Mouse (Mus musculus) urinary bladder, postnatal 25 days (tissue): Measurements from ENCODE around the gene Cldn16.
"Not testable (repeated sequence)": the region's sequence is repeated elsewhere in the genome, so short reads cannot be mapped to it uniquely, and the experiment has no call there.

ENCODE experiments used
- DNase-seq: peaks from one replicate; pipeline ENCODE4 v3.0.0; 2022; ENCODE audit warnings: low spot score

Gene Cldn16

DNA sequence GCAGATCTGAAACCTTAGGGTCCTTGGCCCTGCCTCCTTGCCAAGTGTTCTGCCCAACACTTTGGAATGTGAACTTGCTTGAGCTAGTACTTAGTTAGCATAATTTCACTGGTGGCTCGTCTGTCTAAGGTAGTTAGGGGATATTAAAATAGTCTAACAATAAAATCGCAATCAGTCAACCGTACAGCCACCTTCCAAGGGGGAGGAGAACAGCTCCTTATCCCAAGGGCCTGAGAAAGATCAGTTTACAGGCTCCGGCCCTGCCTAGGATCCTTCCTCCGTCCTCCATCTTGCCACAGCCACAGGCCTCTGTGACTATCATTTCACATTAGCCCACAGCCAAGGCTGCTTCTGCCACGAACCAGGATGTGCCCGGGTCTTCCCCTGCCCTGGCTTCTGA lies at the start of gene Cldn16:
TSS of gene Cldn16 (plus strand) at position 301 of the 400 bp plus-strand sequence.
- DNase-seq, result no peak

DNA sequence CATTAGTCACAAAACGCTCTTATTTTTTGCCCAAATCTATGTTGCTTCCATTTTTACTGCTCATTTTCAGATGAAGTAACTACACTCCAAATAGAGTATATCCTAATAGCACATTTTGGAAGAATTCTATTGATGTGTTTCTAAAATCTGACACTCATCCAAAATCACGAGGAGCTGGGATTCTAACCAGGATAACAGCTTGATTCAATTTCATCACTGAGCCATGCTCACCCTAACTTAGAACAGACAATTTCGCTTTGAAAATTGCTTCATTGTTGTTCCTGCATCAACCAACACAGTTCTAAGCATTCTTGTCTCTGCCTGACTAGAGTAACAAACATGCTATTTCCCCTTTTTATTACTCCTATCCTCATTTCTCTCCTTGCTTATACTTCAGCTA lies 44.3 kb upstream of the Cldn16 start:
- DNase-seq, result no peak

DNA sequence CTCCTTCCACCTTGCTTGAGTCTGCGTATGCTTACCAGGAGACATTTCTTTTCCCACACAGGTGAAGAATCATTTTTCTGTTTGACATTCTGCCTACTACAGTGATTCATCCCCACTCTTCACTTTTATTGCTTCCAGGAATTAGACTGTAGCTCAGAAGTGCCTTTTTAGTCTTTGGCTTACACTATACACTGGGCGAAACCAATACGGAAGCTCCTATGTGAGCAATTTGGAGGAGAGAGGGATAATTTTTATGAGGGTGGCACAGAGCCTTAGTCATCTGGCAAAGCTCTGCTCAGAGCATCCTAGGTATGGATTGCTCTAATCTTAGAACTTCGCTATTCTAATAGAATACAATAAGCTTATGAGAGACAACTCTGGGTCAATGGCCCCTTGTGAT lies 40.9 kb upstream of the Cldn16 start:
- DNase-seq, result no peak

DNA sequence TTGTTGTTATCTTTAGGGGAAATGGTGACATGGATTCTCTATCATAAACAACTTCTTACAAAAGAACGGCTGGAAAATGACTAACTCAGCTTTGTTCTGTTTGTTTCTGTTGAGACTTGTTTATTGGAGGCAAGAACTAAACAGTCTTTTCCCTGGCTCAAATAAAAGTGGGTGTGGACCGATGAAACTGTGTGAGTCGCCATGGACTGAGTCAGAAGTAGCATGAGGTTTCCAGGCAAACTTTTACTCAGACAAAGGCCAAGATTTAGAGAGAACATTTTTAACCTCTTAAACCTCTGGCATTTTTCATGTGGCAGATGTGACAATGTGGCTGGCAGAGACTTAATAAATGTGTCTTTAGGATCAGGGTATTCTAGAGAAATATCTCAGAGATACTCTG lies 32.7 kb upstream of the Cldn16 start:
- no peak for DNase-seq

DNA sequence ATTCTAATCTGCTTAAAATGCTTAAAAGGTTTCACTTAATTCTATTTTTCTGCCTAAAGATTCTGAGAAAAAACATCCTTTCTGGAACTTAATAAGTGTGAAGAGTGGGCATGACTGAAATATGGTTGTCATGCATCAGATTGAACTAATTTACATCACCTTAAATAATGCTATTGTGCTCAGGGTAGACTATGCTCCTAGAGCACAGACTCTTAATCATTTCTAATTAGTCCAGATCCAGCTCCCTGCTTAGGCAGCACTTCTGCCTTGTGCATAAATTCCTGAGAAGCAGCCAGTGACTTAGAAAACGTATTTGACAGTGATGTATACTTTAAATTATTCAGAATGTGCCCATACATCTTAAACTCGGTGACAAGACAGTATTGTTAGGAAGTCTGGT lies 29.4 kb upstream of the Cldn16 start:
- DNase-seq, result no peak

DNA sequence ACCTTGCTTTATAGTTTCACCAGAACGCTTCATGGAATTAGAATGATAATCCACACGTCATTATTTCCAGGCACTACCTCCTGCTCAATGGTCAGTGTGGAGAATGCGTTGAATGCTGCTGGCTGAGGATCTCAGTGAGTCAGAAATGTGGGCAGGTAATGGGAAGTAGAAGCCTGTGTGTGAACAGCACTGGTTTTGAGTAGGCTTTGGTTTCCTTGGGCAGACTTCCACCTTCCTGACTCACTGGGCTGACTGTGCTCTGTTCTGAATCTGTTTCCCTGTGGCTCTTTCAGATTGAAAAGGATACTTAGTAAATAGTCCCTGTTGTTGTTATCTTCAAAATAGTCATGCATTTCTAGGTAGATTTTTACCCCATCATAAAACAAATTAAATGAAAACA lies 22.9 kb upstream of the Cldn16 start:
- DNase-seq, result no peak

DNA sequence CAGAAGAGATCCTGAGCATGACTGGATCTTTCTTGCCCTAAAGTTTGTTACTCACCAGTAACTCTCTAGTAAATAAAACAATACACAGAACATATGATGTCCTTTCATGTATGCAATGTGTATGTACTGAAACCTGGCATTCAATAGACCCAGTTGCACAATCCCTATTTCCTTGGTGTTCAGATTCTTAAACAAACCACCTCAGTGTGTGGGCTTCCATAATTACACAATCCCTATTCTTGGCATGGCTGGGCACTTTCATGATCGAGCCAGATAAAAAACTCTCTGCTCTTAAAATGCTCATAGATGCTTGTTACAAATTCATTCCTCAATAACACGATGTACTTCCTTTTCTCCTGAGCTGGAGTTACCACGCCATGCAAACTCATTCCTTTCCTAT lies 21.8 kb upstream of the Cldn16 start:
- no peak for DNase-seq

DNA sequence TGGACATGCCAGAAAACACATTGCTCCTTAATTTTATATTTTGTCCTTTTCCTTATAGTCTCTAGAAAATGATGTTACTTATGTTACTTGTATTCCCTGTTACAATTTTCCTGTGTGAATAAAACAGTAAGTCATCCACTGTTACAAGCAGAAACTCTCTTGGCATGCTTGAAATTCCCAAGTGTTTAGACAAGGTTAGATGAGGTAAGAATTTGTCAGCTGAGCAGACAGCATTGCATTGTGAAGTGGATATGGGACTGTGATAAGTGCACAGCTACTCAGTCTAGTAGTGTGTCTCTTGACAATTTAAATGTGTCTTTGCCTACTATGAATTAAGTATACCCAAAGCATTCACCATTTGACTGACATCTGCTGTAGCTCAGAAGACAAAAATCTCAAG lies 18.1 kb upstream of the Cldn16 start:
- DNase-seq, result no peak

DNA sequence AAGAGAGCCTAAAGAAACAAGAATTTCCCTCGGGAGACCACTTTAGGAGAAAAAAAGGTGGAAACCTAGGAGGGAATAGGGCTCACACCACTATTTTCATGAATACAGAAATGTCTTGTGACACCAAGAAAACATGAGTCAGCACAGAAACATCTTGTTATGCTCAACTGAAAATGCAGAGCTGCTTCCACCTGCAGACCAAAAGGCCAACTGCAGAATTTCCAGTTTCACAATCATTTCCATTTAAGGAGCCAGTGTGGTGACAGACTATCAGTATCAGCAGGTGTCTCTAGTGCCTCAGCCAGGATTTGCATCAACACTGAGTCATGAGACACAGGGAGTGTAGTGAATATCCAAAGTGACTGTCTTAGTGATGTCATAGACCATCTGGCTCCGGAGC lies 15.3 kb upstream of the Cldn16 start:
- DNase-seq, result peak; percentile 10

DNA sequence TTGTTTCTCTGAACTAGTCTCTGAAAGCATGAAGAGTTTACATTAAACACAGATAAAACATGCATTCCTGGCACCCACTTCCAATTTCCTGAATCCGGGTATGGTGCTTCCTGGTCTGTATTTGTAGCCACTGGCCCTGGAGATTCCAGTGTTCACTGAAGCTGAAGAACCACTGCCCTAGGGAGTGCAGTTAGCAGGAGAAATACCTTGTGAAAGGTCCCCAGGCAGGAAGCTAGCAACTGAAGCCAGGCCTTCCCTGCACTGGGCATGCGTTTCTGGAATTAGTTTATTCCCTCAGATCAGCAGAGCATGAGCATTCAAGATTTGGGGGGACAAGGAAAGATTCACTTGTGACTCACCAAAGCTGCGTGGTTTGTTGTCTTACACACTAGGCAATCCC lies 8.8 kb upstream of the Cldn16 start:
- DNase-seq, result no peak

DNA sequence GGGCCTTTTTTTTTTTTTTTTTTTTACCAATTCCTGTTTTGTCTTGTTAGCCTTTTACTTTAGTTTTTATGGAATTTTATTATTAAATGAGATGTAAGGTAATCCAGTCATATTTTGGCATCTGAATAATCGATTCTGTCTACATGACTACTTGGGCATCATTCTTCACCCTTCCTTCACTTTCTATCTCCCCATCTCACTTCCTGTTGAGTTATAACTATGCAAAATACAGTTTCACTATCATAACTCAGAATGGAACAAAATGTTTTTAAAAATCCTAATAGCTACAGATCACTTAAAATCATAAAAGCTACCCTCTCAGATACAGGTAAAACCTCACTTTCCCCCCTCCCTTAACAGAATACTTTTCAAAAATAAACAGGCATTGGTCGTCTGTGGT lies 6.8 kb upstream of the Cldn16 start:
- no peak for DNase-seq

DNA sequence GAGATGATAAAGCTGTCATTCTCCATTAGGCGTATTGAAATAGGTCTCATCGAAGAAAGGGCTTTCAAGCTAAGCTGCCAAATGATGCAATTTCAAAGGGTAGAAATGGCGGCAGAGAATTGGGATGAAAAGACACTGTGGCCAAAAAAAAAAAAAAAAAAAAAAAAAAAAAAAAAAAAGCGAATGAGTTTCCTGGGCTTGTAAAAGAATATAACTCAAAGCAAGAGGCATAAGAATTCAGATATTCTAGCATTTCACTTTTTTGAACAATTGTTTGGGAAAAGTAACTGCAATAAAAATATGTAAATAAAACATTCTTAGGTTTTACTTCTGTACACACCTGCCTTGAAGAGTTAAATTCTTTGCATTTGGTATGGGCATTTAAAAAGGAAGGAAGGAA lies 3.6 kb downstream of the Cldn16 start:
- no peak for DNase-seq

DNA sequence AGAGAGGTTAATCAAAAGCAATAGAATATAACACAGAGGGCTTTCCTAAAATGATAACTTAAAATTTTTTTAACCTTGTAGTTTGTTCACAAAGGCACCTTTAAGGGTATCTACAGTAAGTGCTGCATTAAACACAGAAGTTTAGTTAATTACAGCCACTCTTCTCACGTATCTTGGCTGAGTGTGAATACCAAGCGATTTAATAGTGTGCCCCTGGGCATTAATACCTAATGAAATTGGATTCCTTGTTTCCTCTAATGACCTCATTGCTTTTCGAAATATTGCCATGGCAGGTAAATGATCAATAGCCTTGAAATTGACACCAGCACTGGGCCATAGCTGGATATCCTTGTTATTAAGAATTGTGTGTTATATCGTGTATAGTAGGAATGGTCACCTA lies 8.3 kb downstream of the Cldn16 start:
- DNase-seq, result no peak

DNA sequence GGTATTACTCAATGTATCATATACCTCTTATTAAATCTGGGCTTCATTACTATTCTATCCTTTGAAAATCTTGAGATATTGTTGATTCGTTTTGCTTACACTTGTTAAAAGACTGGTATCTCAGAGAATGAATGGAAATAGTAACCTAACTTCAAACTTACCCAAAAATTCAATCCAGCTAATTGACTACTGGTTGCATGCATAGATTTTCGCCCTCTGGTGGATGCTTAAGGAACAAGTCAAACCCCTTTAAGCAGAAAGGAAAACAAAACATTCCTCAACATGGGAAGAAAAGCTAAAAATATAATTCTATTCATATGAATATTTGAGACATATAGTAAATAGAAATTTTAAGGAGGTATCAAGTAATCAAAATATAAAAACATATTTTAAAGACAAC lies 32.8 kb downstream of the Cldn16 start:
- DNase-seq, result peak; percentile 13

DNA sequence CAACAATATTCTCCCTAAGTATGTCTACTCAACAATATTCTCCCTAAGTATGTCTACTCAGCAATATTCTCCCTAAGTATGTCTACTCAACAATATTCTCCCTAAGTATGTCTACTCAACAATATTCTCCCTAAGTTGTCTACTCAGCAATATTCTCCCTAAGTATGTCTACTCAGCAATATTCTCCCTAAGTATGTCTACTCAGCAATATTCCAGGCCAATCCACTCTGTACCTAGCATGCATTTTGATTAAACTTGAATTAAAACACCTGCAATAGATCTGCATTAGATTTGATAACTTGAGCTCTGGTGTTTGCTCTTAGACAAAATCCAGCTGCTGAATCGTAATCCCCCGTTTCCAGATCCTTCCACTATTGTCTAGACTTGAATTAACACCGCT lies 36.8 kb downstream of the Cldn16 start:
- not testable (repeated sequence) for DNase-seq

DNA sequence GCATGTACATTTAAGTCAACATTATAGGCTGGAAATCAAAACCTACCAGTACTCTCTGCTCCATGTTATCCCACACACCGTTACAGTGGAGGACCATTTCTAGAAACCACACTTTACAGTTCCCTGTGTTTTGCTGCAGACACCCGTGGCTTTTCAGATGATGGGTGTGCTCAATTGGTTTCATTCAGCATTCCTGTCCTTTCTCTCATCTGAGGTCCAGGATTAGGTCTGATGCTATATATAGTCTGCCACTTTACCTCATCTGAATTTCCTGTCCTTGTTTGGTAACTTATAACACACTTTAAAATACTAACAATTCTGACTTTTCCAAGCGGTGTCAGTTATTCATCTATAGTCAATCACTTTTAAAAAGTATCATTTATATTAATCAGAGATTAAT lies 37.8 kb downstream of the Cldn16 start:
- no peak for DNase-seq

DNA sequence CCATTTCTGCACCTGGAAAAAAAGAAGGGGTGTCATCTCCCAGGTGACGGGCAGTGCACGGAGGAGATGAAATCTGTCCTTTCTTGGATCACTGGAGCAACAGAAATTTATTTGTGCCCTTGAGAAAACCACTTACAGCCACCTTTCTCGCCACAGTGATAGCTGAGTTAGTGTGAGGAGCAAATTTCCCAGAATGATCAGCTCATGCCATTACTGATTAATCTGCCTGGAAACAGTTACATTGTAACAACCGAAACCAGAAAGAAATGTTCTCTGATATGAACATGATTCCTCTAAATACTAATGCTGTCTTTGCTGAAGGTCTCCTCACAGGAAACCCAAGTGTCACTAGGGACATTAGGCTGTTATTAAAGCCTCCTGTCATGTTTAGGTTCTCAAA lies 42.0 kb downstream of the Cldn16 start:
- no peak for DNase-seq

DNA sequence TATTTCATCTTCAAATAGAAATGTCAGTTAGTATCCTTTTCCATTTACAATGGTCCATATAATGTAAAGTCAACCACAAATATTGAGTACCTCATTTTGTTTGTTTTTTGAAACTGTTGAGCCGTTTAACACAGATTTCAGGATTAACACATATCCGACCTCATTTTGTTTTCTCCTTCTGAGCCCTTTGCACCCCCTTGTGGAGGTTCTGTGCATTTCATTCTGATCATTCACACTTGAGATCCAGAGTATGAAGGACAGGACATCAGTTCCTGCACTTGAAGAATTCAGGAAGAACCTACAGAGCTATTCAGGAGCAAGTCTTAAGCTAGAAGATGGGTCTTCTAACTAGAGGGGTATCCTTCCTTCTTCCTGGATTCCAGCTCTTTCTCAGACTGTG lies 56.7 kb downstream of the Cldn16 start:
- peak; percentile 16 for DNase-seq

DNA sequence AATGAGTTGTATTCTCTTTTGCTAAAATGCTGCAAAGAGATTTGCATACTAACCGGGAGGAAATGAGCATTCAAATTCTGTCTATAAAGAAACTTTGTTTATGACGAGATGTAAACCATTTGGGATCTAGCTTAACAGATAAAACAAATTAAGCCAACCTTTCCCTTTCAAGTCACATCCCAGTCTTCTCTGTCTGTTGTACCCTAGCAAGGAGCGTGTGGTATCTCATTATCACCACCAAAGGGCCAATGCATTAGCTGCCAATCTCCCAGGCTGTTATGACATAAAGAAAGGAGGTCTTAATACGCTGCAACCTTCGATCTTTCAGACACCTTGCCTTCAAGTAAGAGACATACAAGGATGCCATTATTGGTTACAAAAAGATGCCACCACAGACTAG lies 62.9 kb downstream of the Cldn16 start:
- no peak for DNase-seq

DNA sequence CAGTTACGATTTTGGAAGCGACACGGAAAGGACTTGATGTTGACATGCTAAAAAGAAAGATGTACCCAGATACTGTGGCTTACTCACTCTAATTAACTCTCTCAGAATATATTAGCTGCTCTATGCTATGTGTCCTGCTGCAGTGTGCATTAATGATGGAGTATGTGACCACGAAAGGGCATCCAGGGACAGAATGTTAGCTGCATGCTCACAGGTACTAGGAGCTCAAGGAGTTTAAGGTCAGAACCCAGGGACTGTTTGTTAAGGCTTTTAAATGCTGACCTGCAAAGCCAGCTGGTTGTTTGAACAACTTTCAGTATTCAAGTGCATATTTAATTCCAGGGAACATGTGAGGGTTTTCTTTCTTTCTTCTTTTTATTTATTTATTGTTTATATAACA lies 63.7 kb downstream of the Cldn16 start, which contains the start of gene Tmem207:
TSS of gene Tmem207 (minus strand) at position 101 of the 400 bp plus-strand sequence.
- DNase-seq, result no peak

DNA sequence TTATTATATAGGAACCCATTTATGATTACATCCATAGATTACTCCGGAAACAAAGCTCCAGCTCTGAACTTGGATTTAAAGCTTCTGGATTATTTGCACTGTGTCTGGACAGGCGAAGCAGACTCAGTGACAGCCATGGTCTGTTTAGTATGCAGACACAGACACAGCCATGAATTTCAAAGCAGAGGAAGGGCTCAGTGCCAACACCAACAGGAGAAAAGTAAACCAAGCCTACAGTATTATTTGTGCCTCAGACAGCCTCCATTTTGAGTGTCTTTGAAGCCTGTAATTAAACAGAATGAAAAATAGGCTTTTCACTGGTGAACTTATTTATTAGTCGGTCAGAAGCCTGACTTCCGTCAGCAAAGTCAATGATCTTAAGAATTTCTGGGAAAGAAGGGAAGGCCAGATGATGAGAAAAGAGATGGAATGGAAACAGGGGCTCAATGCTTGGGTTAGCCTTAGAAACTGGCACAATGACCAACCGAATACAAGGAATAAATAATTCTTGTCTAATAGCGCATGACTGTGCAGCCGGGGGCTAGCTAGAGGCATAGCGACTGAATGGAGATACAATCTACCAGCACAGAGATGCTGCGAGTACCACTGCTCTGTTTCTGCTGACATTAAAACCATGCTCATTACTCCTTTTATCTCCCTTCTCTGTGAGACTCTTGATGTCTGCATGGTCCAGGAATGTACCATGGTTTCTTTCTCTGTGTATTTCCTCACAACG lies 65.2 kb downstream of the Cldn16 start:
- DNase-seq, result no peak

DNA sequence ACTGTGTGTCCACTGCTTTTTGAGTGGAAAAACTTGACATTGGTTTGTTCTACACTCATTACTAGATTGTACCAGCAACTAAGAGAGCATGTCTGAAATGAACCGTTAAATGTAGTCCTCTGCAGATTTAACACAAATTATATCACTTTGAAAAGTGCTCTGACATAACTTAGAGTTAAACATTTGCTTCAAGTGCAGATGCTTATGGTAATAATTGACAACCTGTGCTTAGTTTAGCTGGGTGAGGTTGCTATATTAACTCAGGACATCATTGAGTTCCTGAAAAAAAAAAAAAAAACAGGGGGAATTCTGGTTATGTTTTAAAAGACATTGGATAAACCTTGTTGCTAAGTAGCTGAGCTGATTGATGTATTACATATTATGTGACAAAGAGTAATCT lies 67.5 kb downstream of the Cldn16 start:
- no peak for DNase-seq

DNA sequence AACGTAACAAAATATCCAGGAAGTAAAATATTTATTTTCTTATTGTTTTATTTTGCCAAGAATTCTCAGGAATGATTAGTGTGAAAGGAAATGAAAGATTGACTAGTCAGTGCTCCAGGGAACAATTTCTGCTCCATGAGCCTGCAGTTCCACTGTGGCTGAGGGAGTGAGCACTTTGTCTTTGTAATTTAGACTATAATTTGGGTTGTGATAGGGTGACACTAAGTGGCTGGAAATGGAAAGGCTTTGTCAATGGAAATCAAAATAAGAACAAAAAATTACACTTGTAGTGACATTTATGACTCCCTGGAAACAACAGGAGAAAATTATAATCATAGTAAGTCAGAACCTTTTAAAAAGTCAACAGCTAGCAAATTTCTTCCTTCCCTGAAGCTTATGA lies 69.4 kb downstream of the Cldn16 start:
- no peak for DNase-seq
